Mouse (Mus musculus) T-cell, adult 66 days (primary cell): ENCODE measurements around the gene Gm8104. TPM values are rescaled to one million over a fixed set of nuclear protein-coding genes. Genes with fewer than 3 reads are reported as not detected.

Source experiments
- total RNA-seq, 2 experiments: library from RNA; stranded (reverse); gene quantifications; 3 replicates in 1 of 2; 4 replicates in 1 of 2; pipeline ENCODE4 v1.2.4; 2023

The Gm8104 gene
- total RNA-seq, result not detected

DNA sequence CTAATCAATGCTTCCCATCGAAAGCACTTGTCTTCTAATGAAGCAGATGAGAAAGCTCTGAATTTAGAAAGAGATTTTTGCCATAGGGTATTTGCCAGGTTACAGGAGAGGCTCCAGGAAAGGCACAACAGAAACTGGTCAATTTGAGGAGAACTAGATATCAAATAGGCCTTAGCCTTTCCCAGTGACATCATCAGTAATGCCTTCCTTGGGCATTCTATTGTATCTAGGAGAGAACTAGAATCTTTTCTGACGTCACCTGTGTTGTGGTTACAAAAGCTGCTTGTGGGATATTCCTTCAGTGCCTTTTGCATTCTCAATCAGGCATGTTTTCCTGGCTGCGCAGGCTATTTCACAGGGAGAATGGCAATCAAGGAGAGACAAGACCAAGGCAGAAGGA, at the start of gene Gm8104:
TSS of gene Gm8104 (plus strand) at position 301 of the 400 bp plus-strand sequence.

DNA sequence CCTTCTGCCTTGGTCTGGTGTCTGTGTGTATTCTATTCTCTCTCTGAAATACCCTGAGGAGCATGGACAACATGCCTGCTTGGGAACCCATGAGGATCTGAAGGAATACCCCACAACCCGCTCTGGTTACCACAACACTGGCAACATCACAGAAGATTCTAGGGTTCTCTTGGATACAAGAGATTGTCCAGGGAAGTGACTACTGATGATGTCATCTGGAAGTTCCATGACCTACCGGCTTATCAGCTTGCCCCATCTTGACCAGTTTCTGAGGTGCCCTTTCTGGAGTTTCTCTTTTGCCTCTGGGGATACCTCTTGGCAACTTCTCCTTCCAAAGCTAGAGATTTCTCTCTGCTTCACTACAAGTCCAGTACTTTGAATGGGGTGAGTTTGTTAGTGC, 23.9 kb upstream of the Gm8104 start, which contains the start of gene Gm8094:
TSS of gene Gm8094 (minus strand) at position 101 of the 400 bp plus-strand sequence.

Other genes starting within 250 kb of the Gm8104 start
- gene Gm21977, start 247.1 kb upstream of the Gm8104 start, total RNA-seq, result not detected
- gene Gm8082, start 107.0 kb upstream of the Gm8104 start, total RNA-seq, result not detected
- gene Gm10376, start 85.0 kb upstream of the Gm8104 start, total RNA-seq, result not detected
- gene Gm8094, start 24.0 kb upstream of the Gm8104 start, total RNA-seq, result not detected
- not detected for gene Gm7233, start 79.3 kb downstream of the Gm8104 start, total RNA-seq
- gene Gm8122, start 134.7 kb downstream of the Gm8104 start, total RNA-seq, result not detected
- not detected for gene Gm8126, start 158.0 kb downstream of the Gm8104 start, total RNA-seq
- gene Gm9732, start 174.4 kb downstream of the Gm8104 start, total RNA-seq, result not detected
- gene Gm8127, start 193.2 kb downstream of the Gm8104 start, total RNA-seq, result not detected
- gene 1700001F09Rik, start 247.2 kb downstream of the Gm8104 start, total RNA-seq, result not detected